Mouse (Mus musculus): ENCODE data around the gene Fhl5. TPM values are rescaled to one million over a fixed set of nuclear protein-coding genes. Genes with fewer than 3 reads are reported as not detected.

The Fhl5 gene
- polyA plus RNA-seq, 1 experiment from 2014 or later, result not detected

- no peak overlapping the region for H3K4me2 ChIP-seq (replicated peaks)
- H3K27me3 ChIP-seq, result no peaks in the 10 kb centered on the region
- H3K4me1 ChIP-seq, result no peaks in the 10 kb centered on the region
- H3K9me3 ChIP-seq, result no peaks in the 10 kb centered on the region
- no peaks in the 10 kb centered on the region for H3K36me3 ChIP-seq
- H3K9ac ChIP-seq, result no peak overlapping the region
- no peak for ATAC-seq (ENCODE audit: insufficient number of reproducible peaks, insufficient read depth, low FRiP score, low TSS enrichment)
- no peak overlapping the region for H3K4me3 ChIP-seq
- H3K27ac ChIP-seq, result no peak overlapping the region
These were observed 20.7 kb downstream of the Fhl5 start for GRCm38 (mm10) chr4:25221927-25222326.

- H3K4me3 ChIP-seq, result no peak overlapping the region
- H3K4me2 ChIP-seq (replicated peaks), result no peak overlapping the region
- no peak overlapping the region for H3K9ac ChIP-seq
- H3K4me1 ChIP-seq, result no peaks in the 10 kb centered on the region
- ATAC-seq (ENCODE audit: insufficient number of reproducible peaks, insufficient read depth, low FRiP score, low TSS enrichment), result no peak
- 62% methylated on average over 5 of the region's 5 CpGs for WGBS
- no peaks in the 10 kb centered on the region for H3K9me3 ChIP-seq
- no peak overlapping the region for H3K27ac ChIP-seq
- no peaks in the 10 kb centered on the region for H3K36me3 ChIP-seq
- H3K27me3 ChIP-seq, result no peaks in the 10 kb centered on the region
These were observed 29.2 kb downstream of the Fhl5 start for GRCm38 (mm10) chr4:25213451-25213850.

GRCm38 (mm10) chr4:25206166-25206565 lies 36.5 kb downstream of the Fhl5 start:
- no peaks in the 10 kb centered on the region for H3K27me3 ChIP-seq
- no peak overlapping the region for H3K27ac ChIP-seq
- no peaks in the 10 kb centered on the region for H3K36me3 ChIP-seq
- H3K9me3 ChIP-seq, result no peaks in the 10 kb centered on the region
- no peaks in the 10 kb centered on the region for H3K4me1 ChIP-seq
- no peak overlapping the region for H3K4me2 ChIP-seq (replicated peaks)
- H3K4me3 ChIP-seq, result no peak overlapping the region
- ATAC-seq (ENCODE audit: insufficient number of reproducible peaks, insufficient read depth, low FRiP score, low TSS enrichment), result no peak
- H3K9ac ChIP-seq, result no peak overlapping the region
- 82% methylated on average over 4 of the region's 4 CpGs for WGBS

GRCm38 (mm10) chr4:25197310-25197709 lies 45.4 kb downstream of the Fhl5 start:
- Histone ChIP-seq H3K27ac (no peak overlapping the region), H3K9me3 (no peaks in the 10 kb centered on the region), H3K9ac (no peak overlapping the region), H3K4me3 (no peak overlapping the region), H3K4me1 (no peaks in the 10 kb centered on the region), H3K27me3 (no peaks in the 10 kb centered on the region), H3K36me3 (no peaks in the 10 kb centered on the region), H3K4me2 (replicated peaks) (no peak overlapping the region)
- ATAC-seq (ENCODE audit: insufficient number of reproducible peaks, insufficient read depth, low FRiP score, low TSS enrichment), result no peak
- WGBS, result 60% methylated on average over 1 of the region's 1 CpGs

GRCm38 (mm10) chr4:25179617-25180208 lies 63.0 kb downstream of the Fhl5 start:
- ATAC-seq (ENCODE audit: insufficient number of reproducible peaks, insufficient read depth, low FRiP score, low TSS enrichment), result no peak
- WGBS, result 71% methylated on average over 4 of the region's 4 CpGs

More at GRCm38 (mm10) chr4:25179617-25180208, 63.0 kb downstream of the Fhl5 start:
- Histone ChIP-seq H3K9ac (no peak overlapping the region), H3K36me3 (no peaks in the 10 kb centered on the region), H3K27ac (no peak overlapping the region), H3K27me3 (no peaks in the 10 kb centered on the region), H3K4me2 (replicated peaks) (no peak overlapping the region), H3K4me3 (no peak overlapping the region), H3K4me1 (no peaks in the 10 kb centered on the region), H3K9me3 (no peaks in the 10 kb centered on the region)

Other genes with a start within 250 kb of the Fhl5 start
- gene Ufl1, start 38.9 kb upstream of the Fhl5 start, polyA plus RNA-seq (2016; fragmentation: Nextera tagmentation; extraction: Ambion mirVana), result 35.2 and 37.8 TPM in 2 replicates

Measured in embryonic facial prominence, embryonic 12.5 days (tissue).